Mouse (Mus musculus) CH12.LX (cell line): ENCODE data around the gene Dnajc16. TPM values are rescaled to one million over a fixed set of nuclear protein-coding genes. Genes with fewer than 3 reads are reported as not detected.

Experiments used
- DNase-seq: peaks from one replicate; pipeline ENCODE4 v3.0.0-alpha.2; 2013; ENCODE audit errors: extremely low read depth
- H3K27ac ChIP-seq: 2 replicates; pipeline ENCODE4 v1.5.1; 2012; ENCODE audit warnings: low read depth, mild to moderate bottlenecking, control low read depth, moderate library complexity; ENCODE audit not compliant: insufficient read depth
- H3K27me3 ChIP-seq: replicated peaks from 2 replicates; pipeline ENCODE3; 2012; ENCODE audit warnings: inconsistent platforms
- H3K36me3 ChIP-seq, 2 experiments: replicated peaks in 1 of 2; 2 replicates each; pipeline versions ENCODE3 to v1.6.1; 2012; ENCODE audit warnings: inconsistent platforms in 1 of 2, low read length in 1 of 2, mild to moderate bottlenecking in 1 of 2, mixed read lengths in 1 of 2, moderate library complexity in 1 of 2; ENCODE audit not compliant: control insufficient read depth in 1 of 2, insufficient read depth in 1 of 2
- H3K4me1 ChIP-seq, 2 experiments: 2 replicates each; pipeline ENCODE4 v1.6.1; 2012; ENCODE audit warnings: inconsistent platforms in 1 of 2, moderate library complexity in 1 of 2; ENCODE audit not compliant: insufficient read depth in 2 of 2, control insufficient read depth in 1 of 2
- H3K4me2 ChIP-seq: 2 replicates; pipeline ENCODE4 v1.6.1; 2012; ENCODE audit warnings: low read depth, mild to moderate bottlenecking, control low read depth; ENCODE audit not compliant: poor library complexity, insufficient read depth, severe bottlenecking
- H3K4me3 ChIP-seq, 3 experiments: fragments of 150-350 bp in 1 of 3; sonication (generic) in 1 of 3; replicated peaks in 1 of 3; 2 replicates each; pipeline versions ENCODE3 to v1.5.1; 2011 to 2012; ENCODE audit warnings: low read depth in 2 of 3, low read length in 2 of 3, mild to moderate bottlenecking in 2 of 3, moderate library complexity in 2 of 3, control low read depth in 1 of 3, improper control_type of control experiment in 1 of 3, inconsistent platforms in 1 of 3, mixed read lengths in 1 of 3; ENCODE audit not compliant: poor library complexity in 1 of 3
- H3K79me2 ChIP-seq: replicated peaks from 2 replicates; pipeline ENCODE4 v1.6.1; 2012; ENCODE audit warnings: mild to moderate bottlenecking, moderate library complexity; ENCODE audit not compliant: control insufficient read depth, poor library complexity, insufficient read depth, severe bottlenecking; ENCODE audit errors: extremely low read depth
- H3K9ac ChIP-seq: 2 replicates; pipeline ENCODE4 v1.6.1; 2012; ENCODE audit warnings: low read depth, mild to moderate bottlenecking, control low read depth, moderate library complexity; ENCODE audit not compliant: insufficient read depth
- H3K9me3 ChIP-seq: replicated peaks from 2 replicates; pipeline ENCODE3; 2012; ENCODE audit warnings: low read length, inconsistent platforms, mixed read lengths
- CHD1 ChIP-seq: IDR thresholded peaks from 2 replicates; pipeline ENCODE4 v1.6.1; 2012; ENCODE audit warnings: low read depth, low read length, improper control_type of control experiment, inconsistent platforms
- CTCF ChIP-seq, 2 experiments: IDR thresholded peaks in 1 of 2; conservative IDR thresholded peaks in 1 of 2; 2 replicates each; pipeline ENCODE4 v1.5.1; 2011 to 2012; ENCODE audit warnings: low read depth in 2 of 2, low read length in 2 of 2, improper control_type of control experiment in 1 of 2, inconsistent platforms in 1 of 2, mild to moderate bottlenecking in 1 of 2, moderate library complexity in 1 of 2
- E2F4 ChIP-seq: IDR thresholded peaks from 2 replicates; pipeline ENCODE4 v1.6.1; 2011; ENCODE audit warnings: low read depth, low read length, improper control_type of control experiment; ENCODE audit not compliant: insufficient replicate concordance
- ELF1 ChIP-seq: IDR thresholded peaks from 2 replicates; pipeline ENCODE4 v1.6.1; 2014; ENCODE audit warnings: low read depth, mild to moderate bottlenecking, inconsistent platforms, low read length, improper control_type of control experiment
- ETS1 ChIP-seq: conservative IDR thresholded peaks from 2 replicates; pipeline ENCODE4 v1.6.1; 2012; ENCODE audit warnings: low read depth, mild to moderate bottlenecking, inconsistent platforms, low read length, improper control_type of control experiment, moderate library complexity
- KAT2A ChIP-seq: IDR thresholded peaks from 2 replicates; pipeline ENCODE4 v1.6.1; 2012; ENCODE audit warnings: low read length, improper control_type of control experiment, inconsistent platforms; ENCODE audit not compliant: insufficient replicate concordance
- MAFK ChIP-seq: IDR thresholded peaks from 2 replicates; pipeline ENCODE4 v1.6.1; 2011; ENCODE audit warnings: low read length, improper control_type of control experiment; ENCODE audit not compliant: insufficient replicate concordance
- MAX ChIP-seq: IDR thresholded peaks from 2 replicates; pipeline ENCODE4 v1.6.1; 2011; ENCODE audit warnings: low read length, improper control_type of control experiment
- MAZ ChIP-seq: IDR thresholded peaks from 2 replicates; pipeline ENCODE4 v1.6.1; 2012; ENCODE audit warnings: low read depth, mild to moderate bottlenecking, inconsistent platforms, low read length, improper control_type of control experiment, moderate library complexity
- MEF2A ChIP-seq: IDR thresholded peaks from 2 replicates; pipeline ENCODE4 v1.6.1; 2014; ENCODE audit warnings: low read depth, mild to moderate bottlenecking, inconsistent platforms, low read length, improper control_type of control experiment, borderline replicate concordance
- MXI1 ChIP-seq: IDR thresholded peaks from 2 replicates; pipeline ENCODE4 v1.6.1; 2011; ENCODE audit warnings: mild to moderate bottlenecking, low read depth, low read length, improper control_type of control experiment
- MYC ChIP-seq: IDR thresholded peaks from 2 replicates; pipeline ENCODE4 v1.6.1; 2011; ENCODE audit warnings: low read depth, mild to moderate bottlenecking, improper control_type of control experiment, low read length
- NELFE ChIP-seq: IDR thresholded peaks from 2 replicates; pipeline ENCODE4 v1.6.1; 2011; ENCODE audit warnings: low read depth, low read length, improper control_type of control experiment
- NRF1 ChIP-seq: IDR thresholded peaks from 2 replicates; pipeline ENCODE4 v1.6.1; 2014; ENCODE audit warnings: low read depth, mild to moderate bottlenecking, inconsistent platforms, low read length, improper control_type of control experiment, moderate library complexity
- POLR2A ChIP-seq: IDR thresholded peaks from 2 replicates; pipeline ENCODE4 v1.6.1; 2011; ENCODE audit warnings: low read depth, mild to moderate bottlenecking, improper control_type of control experiment, low read length
- POLR2AphosphoS2 ChIP-seq: IDR thresholded peaks from 2 replicates; pipeline ENCODE4 v1.6.1; 2011; ENCODE audit warnings: low read depth, low read length, improper control_type of control experiment
- RAD21 ChIP-seq: IDR thresholded peaks from 2 replicates; pipeline ENCODE4 v1.6.1; 2011; ENCODE audit warnings: low read depth, mild to moderate bottlenecking, low read length, improper control_type of control experiment, moderate library complexity
- SIN3A ChIP-seq: IDR thresholded peaks from 2 replicates; pipeline ENCODE4 v1.6.1; 2012; ENCODE audit warnings: low read length, improper control_type of control experiment, inconsistent platforms
- TCF12 ChIP-seq: IDR thresholded peaks from 2 replicates; pipeline ENCODE4 v1.6.1; 2014; ENCODE audit warnings: low read depth, mild to moderate bottlenecking, inconsistent platforms, low read length, improper control_type of control experiment
- UBTF ChIP-seq: IDR thresholded peaks from 2 replicates; pipeline ENCODE4 v1.6.1; 2012; ENCODE audit warnings: low read depth, mild to moderate bottlenecking, inconsistent platforms, low read length, improper control_type of control experiment, moderate library complexity
- USF2 ChIP-seq: conservative IDR thresholded peaks from 2 replicates; pipeline ENCODE4 v1.6.1; 2011; ENCODE audit warnings: low read depth, low read length, improper control_type of control experiment
- ZC3H11A ChIP-seq: IDR thresholded peaks from 2 replicates; pipeline ENCODE4 v1.6.1; 2012; ENCODE audit warnings: low read depth, mild to moderate bottlenecking, inconsistent platforms, low read length, improper control_type of control experiment
- ZKSCAN1 ChIP-seq: IDR thresholded peaks from 2 replicates; pipeline ENCODE4 v1.6.1; 2012; ENCODE audit warnings: low read depth, inconsistent platforms, low read length, improper control_type of control experiment, borderline replicate concordance
- dilution Hi-C: fragments of 300-500 bp; cut with MboI; formaldehyde crosslinking; loops from 2 replicates; pipeline ENCODE4 v1.14.3; 2020; ENCODE audit warnings: low sequenced_read_pairs; ENCODE audit not compliant: extremely low pct_unique_long_range_greater_than_20kb, extremely low pct_ligation_motif_present
- in situ Hi-C: fragments of 300-500 bp; cut with MboI; formaldehyde crosslinking; loops from 3 replicates; pipeline ENCODE4 v1.14.3; 2019; ENCODE audit warnings: low sequenced_read_pairs, low pct_ligation_motif_present, low pct_unique_long_range_greater_than_20kb, mixed read lengths
- polyA plus RNA-seq: library from polyadenylated mRNA; unstranded; fragments of >175 nt; gene quantifications from 2 replicates; pipeline ENCODE4 v1.2.1, GENCODE M21; 2012; ENCODE audit warnings: low read depth; ENCODE audit not compliant: insufficient read length
- total RNA-seq, 2 experiments: library from RNA; depleted of rRNA; stranded (reverse); fragments of 300-350 nt in 1 of 2; fragments of >200 nt in 1 of 2; gene quantifications; 2 replicates each; pipeline ENCODE4 v1.2.3; 2012 to 2014

Dnajc16 gene
- total and polyA plus RNA-seq, 3 experiments = 3.1 to 7.4 (median 5.9) TPM

DNA sequence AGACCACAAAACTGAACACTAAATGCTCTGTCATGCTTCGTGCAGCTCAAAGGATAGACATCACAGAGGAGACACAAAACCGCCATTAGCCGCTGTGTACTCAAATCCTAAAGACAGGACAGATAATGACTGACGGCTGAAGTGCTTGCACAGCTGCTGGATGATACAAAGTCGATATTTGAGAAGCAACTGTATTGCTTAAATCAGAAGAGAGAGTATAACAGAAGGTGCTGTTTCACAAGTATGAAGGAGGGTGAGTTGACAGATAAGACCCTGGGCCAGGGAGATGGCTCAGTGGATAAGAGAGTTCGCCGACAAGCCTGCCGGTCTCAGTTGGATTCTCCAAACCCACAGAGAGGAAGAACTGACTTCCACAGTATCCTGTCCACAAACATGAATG, 18.9 kb downstream of the Dnajc16 start:
- dilution Hi-C loops (no loop called here), in situ Hi-C loops (no loop called here)
- H3K27ac ChIP-seq = no peak overlapping the region
- H3K9ac ChIP-seq = no peak overlapping the region
- H3K27me3 ChIP-seq = no peaks in the 10 kb centered on the region
- H3K79me2 ChIP-seq = no peaks in the 10 kb centered on the region
- DNase-seq = no peak
- peaks cover 10 to 23% of the 10 kb centered on the region in 2 experiments for H3K4me1 ChIP-seq
- H3K36me3 ChIP-seq = peaks cover 45 to 87% of the 10 kb centered on the region in 2 experiments
- no peaks in the 10 kb centered on the region for H3K9me3 ChIP-seq
- TF ChIP-seq MXI1 (no peak), ETS1 (no peak), MAFK (no peak), MEF2A (no peak), ZC3H11A (no peak), NRF1 (no peak), MYC (no peak), POLR2A (no peak), CHD1 (no peak), ZKSCAN1 (no peak), E2F4 (no peak), SIN3A (no peak), MAX (no peak), POLR2AphosphoS2 (no peak), NELFE (no peak), KAT2A (no peak)
- H3K4me3 ChIP-seq = no peak overlapping the region
- H3K4me2 ChIP-seq = no peak overlapping the region

DNA sequence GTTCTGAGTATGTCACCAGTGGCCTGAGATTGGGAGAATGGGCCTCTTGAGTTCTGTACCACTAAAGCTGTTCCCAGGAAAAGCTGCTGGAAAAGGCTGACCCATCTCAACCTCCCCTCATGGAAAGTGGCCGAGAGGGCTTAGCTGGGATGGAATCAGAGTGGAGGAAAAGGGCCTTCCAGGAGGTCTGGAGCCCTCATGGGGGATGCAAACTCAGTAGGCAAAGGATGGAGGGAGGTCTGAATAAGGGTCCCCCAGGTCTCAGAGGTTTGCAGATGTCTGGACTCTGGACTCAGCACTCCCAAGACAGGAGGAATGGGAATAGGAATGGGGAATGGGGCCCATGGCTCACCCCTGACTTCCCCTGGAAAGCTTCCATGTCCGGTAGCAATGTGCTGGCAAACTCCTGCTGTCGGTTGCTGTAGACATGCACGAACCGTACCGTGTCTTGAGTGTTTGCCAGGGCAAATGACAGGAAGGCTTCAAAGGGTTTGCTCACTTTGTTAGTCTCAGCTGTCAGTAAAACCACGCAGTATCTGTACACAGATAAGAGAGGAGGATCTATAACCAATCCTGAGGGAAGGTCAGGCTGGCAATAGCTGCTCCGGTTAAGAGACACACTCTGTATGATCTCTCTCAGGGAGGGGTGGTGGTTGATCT, 21.1 kb downstream of the Dnajc16 start:
- no peak for DNase-seq
- Histone ChIP-seq H3K4me2 (no peak overlapping the region), H3K4me3 (no peak overlapping the region), H3K9ac (no peak overlapping the region), H3K36me3 (peaks cover 39 to 76% of the 10 kb centered on the region in 2 experiments), H3K79me2 (no peaks in the 10 kb centered on the region), H3K27me3 (no peaks in the 10 kb centered on the region), H3K27ac (no peak overlapping the region), H3K4me1 (peaks cover 23 to 42% of the 10 kb centered on the region in 2 experiments), H3K9me3 (no peaks in the 10 kb centered on the region)
- dilution Hi-C loops = no loop called here
- in situ Hi-C loops = no loop called here
- TF ChIP-seq USF2 (no peak), UBTF (no peak), E2F4 (no peak), MXI1 (no peak), CHD1 (no peak), CTCF (conservative IDR thresholded peaks at IDR 0.05 in 1 of 2, IDR thresholded peaks at IDR 0.05 in 1 of 2; ENCODE audit: low read depth in 2 of 2, low read length in 2 of 2) (no peak), ZC3H11A (no peak), POLR2A (no peak), MAX (no peak), ELF1 (no peak), MAFK (no peak), TCF12 (no peak), POLR2AphosphoS2 (no peak), MAZ (no peak), RAD21 (no peak)
